ENCODE assay signal across 8 mouse cellular contexts in genomic region chr5:5663655-5664370, GRCm38 (mm10). TPM values are rescaled to one million over a fixed set of nuclear protein-coding genes. Genes with fewer than 3 reads are reported as not detected.
DNase-seq lines count a peak whose midpoint lies in the region; ATAC-seq and TF ChIP-seq lines count a peak whose summit lies in the region.

Cfap69 (minus strand) TSS chr5:5664239.

- peaks cover 4% of the 10 kb centered on the region for H3K36me3 ChIP-seq in E14TG2a.4 (ENCODE audit: insufficient read depth, low read length)
- no peaks in the 10 kb centered on the region for H3K36me3 ChIP-seq in forebrain, embryonic 12.5 days (replicated peaks)
- no peaks in the 10 kb centered on the region for H3K36me3 ChIP-seq in heart, embryonic 15.5 days
- no peaks in the 10 kb centered on the region for H3K36me3 ChIP-seq in liver, adult 2 months (ENCODE audit: control insufficient read depth, insufficient read depth, low read length)
- H3K36me3 ChIP-seq in neural tube, embryonic 11.5 days (ENCODE audit: control insufficient read depth, insufficient read depth, low read length) = no peaks in the 10 kb centered on the region

- ATAC-seq in forebrain, embryonic 12.5 days (ENCODE audit: low FRiP score) = peak; percentile 98
- ATAC-seq in heart, embryonic 15.5 days (replicated peaks; ENCODE audit: insufficient number of reproducible peaks, insufficient read depth, low FRiP score, low read depth) = peak; percentile 90
- peak; percentile 96 for ATAC-seq in neural tube, embryonic 11.5 days (ENCODE audit: insufficient read depth, low FRiP score, low TSS enrichment)

- WGBS in forebrain, embryonic 12.5 days = under 1% methylated on average over 46 of the region's 48 CpGs
- WGBS in heart, embryonic 15.5 days = under 1% methylated on average over 48 of the region's 48 CpGs
- 1% methylated on average over 48 of the region's 48 CpGs for WGBS in liver, adult 2 months
- WGBS in neural tube, embryonic 11.5 days = under 1% methylated on average over 45 of the region's 48 CpGs

- DNase-seq in kidney, postnatal 10 days = peak; percentile 91
- peak; percentile 10 for DNase-seq in liver, adult 2 months (ENCODE audit: extremely low read depth, low read depth, low spot score)
- DNase-seq in neural tube, embryonic 11.5 days (ENCODE audit: low spot score) = peak; percentile 95
- DNase-seq in thymus, postnatal 14 days = peak; percentile 32

- no peak for TF ChIP-seq POLR2A in liver, adult 2 months (IDR thresholded peaks at IDR 0.05; ENCODE audit: extremely low read depth, insufficient read depth, low read length)

- H3K9ac ChIP-seq in forebrain, embryonic 12.5 days = peak within 1 kb of the TSS; percentile 74
- H3K9ac ChIP-seq in heart, embryonic 15.5 days = peak within 1 kb of the TSS; percentile 64
- H3K9ac ChIP-seq in liver, adult 2 months (ENCODE audit: low read depth, low read length) = peak within 1 kb of the TSS; percentile 49
- H3K9ac ChIP-seq in neural tube, embryonic 11.5 days (ENCODE audit: low read length) = peak within 1 kb of the TSS; percentile 66

- peak within 1 kb of the TSS; percentile 98 for H3K4me3 ChIP-seq in E14TG2a.4 (replicated peaks; ENCODE audit: low read length)
- peak within 1 kb of the TSS; percentile 66 for H3K4me3 ChIP-seq in brown adipose tissue, adult 24 weeks (ENCODE audit: insufficient read depth, low read depth, low read length)
- peak within 1 kb of the TSS; percentile 73 for H3K4me3 ChIP-seq in forebrain, embryonic 12.5 days (replicated peaks)
- H3K4me3 ChIP-seq in heart, embryonic 15.5 days = peak within 1 kb of the TSS; percentile 76
- H3K4me3 ChIP-seq in liver, adult 2 months (ENCODE audit: insufficient read depth, low read depth, low read length) = peak within 1 kb of the TSS; percentile 69
- peak within 1 kb of the TSS; percentile 66 for H3K4me3 ChIP-seq in neural tube, embryonic 11.5 days (ENCODE audit: low read depth, low read length)

- no peak for TF ChIP-seq CTCF in E14TG2a.4 (conservative IDR thresholded peaks at IDR 0.05; ENCODE audit: low read length)
- no peak for TF ChIP-seq CTCF in liver, adult 2 months (IDR thresholded peaks at IDR 0.05; ENCODE audit: low read depth, low read length)

- H3K4me2 ChIP-seq in forebrain, embryonic 12.5 days = peak within 1 kb of the TSS; percentile 92
- peak within 1 kb of the TSS; percentile 98 for H3K4me2 ChIP-seq in heart, embryonic 15.5 days
- H3K4me2 ChIP-seq in neural tube, embryonic 11.5 days (ENCODE audit: low read depth) = peak within 1 kb of the TSS; percentile 91

- peaks cover 11% of the 10 kb centered on the region for H3K4me1 ChIP-seq in E14TG2a.4 (replicated peaks; ENCODE audit: low read depth, low read length)
- peaks cover 2% of the 10 kb centered on the region; the same call in 1 of the 2 replicates for H3K4me1 ChIP-seq in brown adipose tissue, adult 24 weeks (ENCODE audit: control insufficient read depth, insufficient read depth, insufficient read length, low read length)
- H3K4me1 ChIP-seq in forebrain, embryonic 12.5 days = peaks cover 10% of the 10 kb centered on the region
- peaks cover 7% of the 10 kb centered on the region; the same call in 1 of the 2 replicates for H3K4me1 ChIP-seq in heart, embryonic 15.5 days (replicated peaks)
- peaks cover 4% of the 10 kb centered on the region for H3K4me1 ChIP-seq in liver, adult 2 months (ENCODE audit: control insufficient read depth, insufficient read depth, low read length)
- H3K4me1 ChIP-seq in neural tube, embryonic 11.5 days (ENCODE audit: control insufficient read depth, insufficient read depth, low read length) = 0 out of 2 replicates have a peak, but pooled peaks cover 4% of the 10 kb centered on the region

- H3K79me2 ChIP-seq in liver, adult 2 months (ENCODE audit: control insufficient read depth, insufficient read depth, low read length) = no peaks in the 10 kb centered on the region

- 0 out of 2 replicates have a peak, but pooled peaks cover 3% of the 10 kb centered on the region for H3K27me3 ChIP-seq in E14TG2a.4 (ENCODE audit: insufficient read depth, low read length)
- H3K27me3 ChIP-seq in forebrain, embryonic 12.5 days = peaks cover 9% of the 10 kb centered on the region; the same call in 1 of the 2 replicates
- 0 out of 2 replicates have a peak, but pooled peaks cover 7% of the 10 kb centered on the region for H3K27me3 ChIP-seq in heart, embryonic 15.5 days
- H3K27me3 ChIP-seq in liver, adult 2 months (ENCODE audit: control insufficient read depth, insufficient read depth, low read length) = peaks cover 4% of the 10 kb centered on the region
- H3K27me3 ChIP-seq in neural tube, embryonic 11.5 days (ENCODE audit: control insufficient read depth, insufficient read depth, low read length) = no peaks in the 10 kb centered on the region

- H3K27ac ChIP-seq in brown adipose tissue, adult 24 weeks (replicated peaks; ENCODE audit: low read depth, low read length) = no peak within 1 kb of the TSS
- 0 out of 2 replicates have a peak within 1 kb of the TSS, but pooled peaks have one; percentile 42 for H3K27ac ChIP-seq in forebrain, embryonic 12.5 days
- H3K27ac ChIP-seq in heart, embryonic 15.5 days = no peak within 1 kb of the TSS
- H3K27ac ChIP-seq in liver, adult 2 months (replicated peaks; ENCODE audit: insufficient read depth, low read depth, low read length) = no peak within 1 kb of the TSS
- no peak within 1 kb of the TSS for H3K27ac ChIP-seq in neural tube, embryonic 11.5 days (ENCODE audit: low read depth, low read length)

- H3K9me3 ChIP-seq in E14TG2a.4 (ENCODE audit: low read length) = no peaks in the 10 kb centered on the region
- H3K9me3 ChIP-seq in forebrain, embryonic 12.5 days = no peaks in the 10 kb centered on the region
- H3K9me3 ChIP-seq in heart, embryonic 15.5 days (replicated peaks) = no peaks in the 10 kb centered on the region
- H3K9me3 ChIP-seq in neural tube, embryonic 11.5 days (ENCODE audit: control insufficient read depth, low read length) = no peaks in the 10 kb centered on the region

RNA-seq across cellular contexts. Expression of gene Cfap69, which starts in this region (rescaled TPM):
- 1.5 TPM in 1 of 2 replicates, not detected in the other for polyA plus RNA-seq in brown adipose tissue, adult 24 weeks (2012; ENCODE audit: insufficient read depth, insufficient read length, missing spikeins)
- polyA plus RNA-seq in forebrain, embryonic 12.5 days (2016; fragmentation: Nextera tagmentation; extraction: Ambion mirVana) = 8.4 and 9.3 TPM in 2 replicates
- polyA plus RNA-seq in heart, embryonic 15.5 days (2015; fragmentation: Nextera tagmentation; extraction: Ambion mirVana) = 1.6 and 1.9 TPM in 2 replicates
- 1.0 TPM in 2 replicates for total RNA-seq in liver, adult 2 months (2014; rRNA removed)
- polyA plus RNA-seq in liver, adult 2 months (2012; rRNA removed) = 0.04 and 0.05 TPM in 2 replicates
- polyA plus RNA-seq in neural tube, embryonic 11.5 days (2014; fragmentation: Nextera tagmentation; extraction: Ambion mirVana) = 5.1 and 5.6 TPM in 2 replicates

Comparison
In these comparisons a context has a peak if more than half of its experiments do, and no peak if none do; other contexts are left out.
1. DNase-seq: peak in every context shown above with its lines; median percentile 95 in neural tube, embryonic 11.5 days; 91 in kidney, postnatal 10 days; 32 in thymus, postnatal 14 days; 10 in liver, adult 2 months.